Mouse (Mus musculus) stomach, postnatal 0 days (tissue): Measurements from ENCODE around the gene Chrm3.

Experiments used
- CTCF ChIP-seq: IDR thresholded peaks from 2 replicates; pipeline ENCODE4 v1.5.1; 2016; ENCODE audit warnings: antibody characterized with exemption, low read depth, mild to moderate bottlenecking, moderate library complexity
- EP300 ChIP-seq: optimal IDR thresholded peaks from 2 replicates; pipeline ENCODE3; 2016; ENCODE audit warnings: antibody characterized with exemption

- TF ChIP-seq CTCF, result no peak
- TF ChIP-seq EP300, result no peak
Measured at GRCm38 (mm10) chr13:10295160-10295559, 65.5 kb downstream of the Chrm3 start.
